Mouse (Mus musculus) thymus, adult 2 months (tissue): Measurements from ENCODE around the gene Zfp990. TPM values are rescaled to one million over a fixed set of nuclear protein-coding genes. Genes with fewer than 3 reads are reported as not detected.
"Not testable (repeated sequence)": the region's sequence is repeated elsewhere in the genome, so short reads cannot be mapped to it uniquely, and the experiment has no call there.

Experiments
- DNase-seq: peaks from one replicate; pipeline ENCODE4 v3.0.0; 2021
- H3K27ac ChIP-seq: fragments of 200-500 bp; 2 replicates; pipeline ENCODE4 v1.5.1; 2012; ENCODE audit warnings: low read length, control low read depth; ENCODE audit not compliant: control insufficient read depth, insufficient read depth
- H3K27me3 ChIP-seq: fragments of 200-500 bp; 2 replicates; pipeline ENCODE4 v1.6.1; 2012; ENCODE audit warnings: mild to moderate bottlenecking, low read length, moderate library complexity, mixed read lengths; ENCODE audit not compliant: control insufficient read depth, insufficient read depth
- H3K36me3 ChIP-seq: fragments of 200-500 bp; 2 replicates; pipeline ENCODE4 v1.6.1; 2012; ENCODE audit warnings: mild to moderate bottlenecking, low read length, moderate library complexity; ENCODE audit not compliant: control insufficient read depth, insufficient read depth
- H3K4me1 ChIP-seq: fragments of 200-500 bp; replicated peaks from 2 replicates; pipeline ENCODE4 v1.6.1; 2012; ENCODE audit warnings: low read length; ENCODE audit not compliant: control insufficient read depth, insufficient read depth
- H3K4me3 ChIP-seq: fragments of 200-500 bp; 2 replicates; pipeline ENCODE4 v1.5.1; 2012; ENCODE audit warnings: mild to moderate bottlenecking, low read length, control low read depth, moderate library complexity; ENCODE audit not compliant: control insufficient read depth, insufficient read depth
- WGBS: fragments of 180-500 bp; shearing (Covaris S2); methylation state at CpG from one replicate; pipeline ENCODE4 v1.1.7; 2018; 5-methylcytosine and 5-hydroxymethylcytosine counted together
- polyA plus RNA-seq: library from polyadenylated mRNA; depleted of rRNA; stranded (reverse); fragments of >200 nt; gene quantifications from 2 replicates; pipeline ENCODE4 v1.2.3, GENCODE M21; 2012; rRNA removed

The Zfp990 gene
- polyA plus RNA-seq, 1 experiment: 0.62 TPM

- H3K4me3 ChIP-seq: peak within 1 kb of the TSS; percentile 81
- DNase-seq: peak; percentile 42
- H3K27ac ChIP-seq: peak within 1 kb of the TSS; percentile 57; the same call in 1 of the 2 replicates
- H3K27me3 ChIP-seq, H3K4me1 ChIP-seq, H3K36me3 ChIP-seq: not testable (repeated sequence)
- WGBS: 27% methylated on average over 11 of the region's 11 CpGs
Observed at GRCm38 (mm10) chr4:145585078-145585477, 74.5 kb downstream of the Zfp990 start, which contains the start of gene Gm13212. Gene Gm13212 (plus strand): TSS chr4:145585166.

GRCm38 (mm10) chr4:145586046-145586445, 75.5 kb downstream of the Zfp990 start:
- H3K4me3 ChIP-seq, H3K27me3 ChIP-seq, H3K4me1 ChIP-seq, H3K27ac ChIP-seq, H3K36me3 ChIP-seq, DNase-seq: not testable (repeated sequence)
- WGBS: 82% methylated on average over 2 of the region's 2 CpGs

Other genes starting within 250 kb of the Zfp990 start
- 12.2 and 13.5 TPM in 2 replicates for gene Tnfrsf8, start 195.6 kb upstream of the Zfp990 start, polyA plus RNA-seq
- gene Gm13212, start 74.4 kb downstream of the Zfp990 start, polyA plus RNA-seq: 0.92 and 1.1 TPM in 2 replicates
- gene Zfp980, start 159.9 kb downstream of the Zfp990 start, polyA plus RNA-seq: 0.03 TPM in 1 of 2 replicates, not detected in the other